Mouse (Mus musculus): ENCODE results near the gene Tgfbi. TPM values are rescaled to one million over a fixed set of nuclear protein-coding genes. Genes with fewer than 3 reads are reported as not detected.

Tgfbi gene
- polyA plus RNA-seq, 1 experiment from 2014 or later = 20.2 TPM

GRCm38 (mm10) chr13:56615864-56616263 is 6.5 kb downstream of the Tgfbi start:
- H3K4me3 ChIP-seq (ENCODE audit: low read depth, low read length) = no peak overlapping the region
- ATAC-seq (ENCODE audit: low FRiP score) (no peak), DNase-seq (ENCODE audit: low spot score, missing footprints) (no peak)
- H3K9ac ChIP-seq (ENCODE audit: low read length) = no peak overlapping the region
- no peaks in the 10 kb centered on the region for H3K9me3 ChIP-seq (ENCODE audit: control insufficient read depth, low read length)
- peaks cover 14% of the 10 kb centered on the region for H3K4me1 ChIP-seq (ENCODE audit: control insufficient read depth, insufficient read depth, low read length)
- WGBS = 75% methylated on average over 9 of the region's 9 CpGs
- H3K4me2 ChIP-seq = no peak overlapping the region
- H3K27ac ChIP-seq (ENCODE audit: low read depth, low read length) = no peak overlapping the region
- H3K36me3 ChIP-seq (ENCODE audit: control insufficient read depth, insufficient read depth, low read length) = no peaks in the 10 kb centered on the region
- peaks cover 9% of the 10 kb centered on the region for H3K27me3 ChIP-seq (ENCODE audit: control insufficient read depth, insufficient read depth, low read length)

DNA sequence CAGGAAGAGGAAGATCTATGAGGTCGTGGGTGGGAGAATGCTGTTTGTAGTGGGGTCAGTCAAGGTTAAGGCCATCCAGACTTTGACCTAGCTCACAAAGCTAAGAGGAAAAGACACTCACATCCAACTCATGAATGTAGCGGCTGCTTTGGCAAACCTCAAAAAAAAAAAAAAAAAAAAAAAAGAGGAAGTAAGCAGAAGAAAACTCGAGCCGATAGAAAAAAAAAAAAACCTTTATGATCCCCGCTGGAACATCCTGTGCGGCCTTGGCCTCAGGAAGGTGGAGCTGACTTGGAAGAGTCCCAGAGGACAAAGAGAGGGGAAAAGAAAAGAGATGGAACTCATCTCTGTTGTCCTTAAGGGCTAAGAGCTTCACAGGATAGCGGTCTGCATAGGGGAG is 7.1 kb downstream of the Tgfbi start:
- Histone ChIP-seq H3K27ac (ENCODE audit: low read depth, low read length) (no peak overlapping the region), H3K36me3 (ENCODE audit: control insufficient read depth, insufficient read depth, low read length) (no peaks in the 10 kb centered on the region), H3K9me3 (ENCODE audit: control insufficient read depth, low read length) (no peaks in the 10 kb centered on the region), H3K27me3 (ENCODE audit: control insufficient read depth, insufficient read depth, low read length) (peaks cover 7% of the 10 kb centered on the region), H3K4me2 (no peak overlapping the region), H3K4me3 (ENCODE audit: low read depth, low read length) (no peak overlapping the region), H3K9ac (ENCODE audit: low read length) (no peak overlapping the region), H3K4me1 (ENCODE audit: control insufficient read depth, insufficient read depth, low read length) (peaks cover 14% of the 10 kb centered on the region)
- 76% methylated on average over 7 of the region's 7 CpGs for WGBS
- ATAC-seq (ENCODE audit: low FRiP score) = no peak
- no peak for DNase-seq (ENCODE audit: low spot score, missing footprints)

DNA sequence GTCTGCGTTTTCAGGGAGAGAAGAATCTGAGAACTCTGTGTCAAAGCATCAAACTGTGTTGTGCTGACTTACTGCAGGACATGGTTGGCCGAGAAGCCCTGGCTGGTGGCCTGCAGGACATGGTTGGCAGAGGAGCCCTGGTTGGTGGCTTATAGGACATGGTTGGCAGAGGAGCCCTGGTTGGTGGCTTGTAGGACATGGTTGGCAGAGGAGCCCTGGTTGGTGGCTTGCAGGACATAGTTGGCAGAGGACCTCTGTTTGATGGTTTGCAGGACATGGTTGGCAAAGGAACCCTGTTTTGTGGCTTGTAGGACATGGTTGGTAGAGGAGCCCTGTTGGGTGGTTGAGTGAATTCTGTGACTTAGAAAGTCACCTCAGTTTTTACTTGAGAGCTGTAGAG is 7.9 kb downstream of the Tgfbi start:
- H3K4me1 ChIP-seq (ENCODE audit: control insufficient read depth, insufficient read depth, low read length) = peaks cover 11% of the 10 kb centered on the region
- DNase-seq (ENCODE audit: low spot score, missing footprints) (no peak), ATAC-seq (ENCODE audit: low FRiP score) (no peak)
- no peak overlapping the region for H3K4me3 ChIP-seq (ENCODE audit: low read depth, low read length)
- H3K27me3 ChIP-seq (ENCODE audit: control insufficient read depth, insufficient read depth, low read length) = peaks cover 3% of the 10 kb centered on the region; the same call in 1 of the 2 replicates
- no peak overlapping the region for H3K27ac ChIP-seq (ENCODE audit: low read depth, low read length)
- WGBS = 83% methylated on average over 2 of the region's 2 CpGs
- H3K36me3 ChIP-seq (ENCODE audit: control insufficient read depth, insufficient read depth, low read length) = no peaks in the 10 kb centered on the region
- no peak overlapping the region for H3K9ac ChIP-seq (ENCODE audit: low read length)
- H3K4me2 ChIP-seq = no peak overlapping the region
- no peaks in the 10 kb centered on the region for H3K9me3 ChIP-seq (ENCODE audit: control insufficient read depth, low read length)

DNA sequence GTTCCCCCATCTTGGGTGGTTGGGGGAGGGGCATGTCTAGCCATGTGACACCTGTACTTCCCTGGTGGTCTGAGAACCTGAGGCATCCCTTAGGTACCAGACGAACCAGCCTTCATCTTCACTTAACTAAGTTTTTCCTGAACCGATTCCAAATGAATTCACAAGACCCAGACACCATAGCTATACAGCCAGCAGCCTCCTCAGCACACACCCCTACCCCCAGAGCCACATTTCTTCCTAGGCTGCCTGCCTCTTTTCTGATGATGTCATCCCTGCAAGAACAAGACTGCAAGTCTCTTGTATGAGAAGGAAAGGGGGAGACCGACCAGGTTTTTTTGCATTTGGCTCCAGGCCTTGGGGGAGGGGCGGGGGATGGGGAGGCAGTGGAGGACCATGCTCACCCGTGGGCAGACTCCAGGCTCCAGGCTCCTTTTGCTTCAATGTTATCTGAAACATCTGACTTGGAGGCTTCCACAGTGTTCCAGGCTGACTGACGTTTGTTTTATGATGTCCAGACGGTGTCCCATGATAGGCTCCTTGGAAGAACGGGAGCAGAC is 13.0 kb downstream of the Tgfbi start:
- H3K4me2 ChIP-seq = no peak overlapping the region
- 70% methylated on average over 8 of the region's 8 CpGs for WGBS

DNA sequence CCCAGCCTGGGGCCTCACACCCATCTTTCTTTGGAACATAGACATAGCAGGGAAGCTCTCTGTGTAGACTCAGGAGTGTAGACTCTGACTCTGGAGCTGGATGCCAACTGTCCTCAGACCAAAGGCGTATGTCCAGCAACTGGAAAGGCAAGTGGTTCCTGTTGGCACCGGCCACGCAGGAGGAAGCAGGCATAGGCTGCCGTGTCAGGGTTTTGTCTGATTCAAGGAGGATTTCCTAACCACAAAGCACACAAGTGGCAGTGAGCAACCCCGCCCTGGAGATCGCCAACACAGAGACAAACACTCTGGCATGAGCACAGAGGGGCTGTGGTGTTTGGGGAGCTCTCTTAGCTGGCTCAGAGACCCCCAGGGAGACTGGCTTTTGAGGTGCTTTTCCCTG is 17.2 kb downstream of the Tgfbi start:
- H3K27ac ChIP-seq (ENCODE audit: low read depth, low read length) = no peak overlapping the region
- no peaks in the 10 kb centered on the region for H3K27me3 ChIP-seq (ENCODE audit: control insufficient read depth, insufficient read depth, low read length)
- no peak for ATAC-seq (ENCODE audit: low FRiP score)
- no peak overlapping the region for H3K9ac ChIP-seq (ENCODE audit: low read length)
- DNase-seq (ENCODE audit: low spot score, missing footprints) = no peak
- no peak overlapping the region for H3K4me2 ChIP-seq
- WGBS = 78% methylated on average over 6 of the region's 6 CpGs
- H3K4me3 ChIP-seq (ENCODE audit: low read depth, low read length) = no peak overlapping the region
- H3K9me3 ChIP-seq (ENCODE audit: control insufficient read depth, low read length) = no peaks in the 10 kb centered on the region
- H3K4me1 ChIP-seq (ENCODE audit: control insufficient read depth, insufficient read depth, low read length) = peaks cover 5% of the 10 kb centered on the region; the same call in 1 of the 2 replicates
- H3K36me3 ChIP-seq (ENCODE audit: control insufficient read depth, insufficient read depth, low read length) = no peaks in the 10 kb centered on the region

More for the DNA sequence above, 13.0 kb downstream of the Tgfbi start:
- H3K36me3 ChIP-seq (ENCODE audit: control insufficient read depth, insufficient read depth, low read length) = no peaks in the 10 kb centered on the region
- H3K9me3 ChIP-seq (ENCODE audit: control insufficient read depth, low read length) = no peaks in the 10 kb centered on the region
- no peak overlapping the region for H3K9ac ChIP-seq (ENCODE audit: low read length)
- no peak for ATAC-seq (ENCODE audit: low FRiP score)
- DNase-seq (ENCODE audit: low spot score, missing footprints) = no peak
- no peaks in the 10 kb centered on the region for H3K27me3 ChIP-seq (ENCODE audit: control insufficient read depth, insufficient read depth, low read length)
- H3K4me3 ChIP-seq (ENCODE audit: low read depth, low read length) = no peak overlapping the region
- no peak overlapping the region for H3K27ac ChIP-seq (ENCODE audit: low read depth, low read length)
- H3K4me1 ChIP-seq (ENCODE audit: control insufficient read depth, insufficient read depth, low read length) = peaks cover 5% of the 10 kb centered on the region; the same call in 1 of the 2 replicates

- Histone ChIP-seq H3K9ac (ENCODE audit: low read length) (no peak overlapping the region), H3K27me3 (ENCODE audit: control insufficient read depth, insufficient read depth, low read length) (no peaks in the 10 kb centered on the region), H3K9me3 (ENCODE audit: control insufficient read depth, low read length) (no peaks in the 10 kb centered on the region), H3K4me1 (ENCODE audit: control insufficient read depth, insufficient read depth, low read length) (no peaks in the 10 kb centered on the region), H3K4me2 (no peak overlapping the region), H3K4me3 (ENCODE audit: low read depth, low read length) (no peak overlapping the region), H3K27ac (ENCODE audit: low read depth, low read length) (no peak overlapping the region), H3K36me3 (ENCODE audit: control insufficient read depth, insufficient read depth, low read length) (no peaks in the 10 kb centered on the region)
- ATAC-seq (ENCODE audit: low FRiP score) (no peak), DNase-seq (ENCODE audit: low spot score, missing footprints) (no peak)
- 84% methylated on average over 4 of the region's 4 CpGs for WGBS
These were observed 20.8 kb downstream of the Tgfbi start for GRCm38 (mm10) chr13:56630081-56630480.

DNA sequence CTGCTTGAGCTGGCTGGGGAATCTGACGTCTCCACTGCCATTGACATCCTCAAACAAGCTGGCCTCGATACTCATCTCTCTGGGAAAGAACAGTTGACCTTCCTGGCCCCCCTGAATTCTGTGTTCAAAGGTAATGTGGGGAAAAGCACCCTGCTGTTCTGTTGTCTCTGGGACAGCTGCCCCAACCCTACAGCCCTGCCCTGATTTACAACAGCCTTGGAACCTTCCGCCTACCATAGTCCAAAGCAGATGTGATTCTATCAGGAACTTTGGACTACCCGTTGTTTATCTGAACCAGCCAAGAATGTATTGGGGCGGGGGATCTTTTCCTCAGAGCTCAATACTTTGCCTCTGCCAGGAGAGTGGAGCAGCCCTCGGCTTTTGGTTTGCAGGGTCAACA is 21.2 kb downstream of the Tgfbi start:
- 67% methylated on average over 6 of the region's 6 CpGs for WGBS

DNA sequence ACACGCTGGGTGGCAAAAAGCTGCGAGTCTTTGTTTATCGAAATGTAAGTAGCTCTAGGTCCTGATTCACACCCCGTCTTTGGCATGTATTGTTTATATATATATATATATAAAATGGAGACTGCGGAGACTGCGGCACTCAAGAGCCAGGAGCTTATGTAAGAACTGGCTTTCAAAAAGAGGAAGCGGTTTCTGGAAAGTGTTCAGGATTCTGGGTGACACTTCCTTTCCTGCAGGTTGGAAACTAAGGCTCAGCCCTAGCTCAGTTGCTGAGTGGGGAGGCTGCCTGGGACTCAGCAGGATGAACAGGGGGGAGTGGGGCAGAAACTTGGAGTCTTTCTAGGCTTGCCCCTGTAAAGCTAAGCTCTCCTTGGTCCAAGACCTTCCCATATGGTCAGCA is 22.0 kb downstream of the Tgfbi start:
- H3K27me3 ChIP-seq (ENCODE audit: control insufficient read depth, insufficient read depth, low read length) = no peaks in the 10 kb centered on the region
- DNase-seq (ENCODE audit: low spot score, missing footprints) (no peak), ATAC-seq (ENCODE audit: low FRiP score) (no peak)
- no peaks in the 10 kb centered on the region for H3K36me3 ChIP-seq (ENCODE audit: control insufficient read depth, insufficient read depth, low read length)
- H3K27ac ChIP-seq (ENCODE audit: low read depth, low read length) = no peak overlapping the region
- H3K4me2 ChIP-seq = no peak overlapping the region
- no peaks in the 10 kb centered on the region for H3K4me1 ChIP-seq (ENCODE audit: control insufficient read depth, insufficient read depth, low read length)
- H3K9ac ChIP-seq (ENCODE audit: low read length) = no peak overlapping the region
- no peak overlapping the region for H3K4me3 ChIP-seq (ENCODE audit: low read depth, low read length)
- H3K9me3 ChIP-seq (ENCODE audit: control insufficient read depth, low read length) = no peaks in the 10 kb centered on the region
- 92% methylated on average over 7 of the region's 7 CpGs for WGBS

More for the DNA sequence above, 21.2 kb downstream of the Tgfbi start:
- no peaks in the 10 kb centered on the region for H3K36me3 ChIP-seq (ENCODE audit: control insufficient read depth, insufficient read depth, low read length)
- no peak overlapping the region for H3K27ac ChIP-seq (ENCODE audit: low read depth, low read length)
- H3K4me3 ChIP-seq (ENCODE audit: low read depth, low read length) = no peak overlapping the region
- ATAC-seq (ENCODE audit: low FRiP score) (no peak), DNase-seq (ENCODE audit: low spot score, missing footprints) (no peak)
- H3K4me1 ChIP-seq (ENCODE audit: control insufficient read depth, insufficient read depth, low read length) = no peaks in the 10 kb centered on the region
- H3K4me2 ChIP-seq = no peak overlapping the region
- H3K27me3 ChIP-seq (ENCODE audit: control insufficient read depth, insufficient read depth, low read length) = no peaks in the 10 kb centered on the region
- no peak overlapping the region for H3K9ac ChIP-seq (ENCODE audit: low read length)
- no peaks in the 10 kb centered on the region for H3K9me3 ChIP-seq (ENCODE audit: control insufficient read depth, low read length)

GRCm38 (mm10) chr13:56634139-56634615 is 24.9 kb downstream of the Tgfbi start:
- 37% methylated on average over 7 of the region's 7 CpGs for WGBS
- H3K27ac ChIP-seq (ENCODE audit: low read depth, low read length) = no peak overlapping the region
- H3K9ac ChIP-seq (ENCODE audit: low read length) = no peak overlapping the region
- H3K36me3 ChIP-seq (ENCODE audit: control insufficient read depth, insufficient read depth, low read length) = no peaks in the 10 kb centered on the region
- H3K9me3 ChIP-seq (ENCODE audit: control insufficient read depth, low read length) = no peaks in the 10 kb centered on the region
- H3K27me3 ChIP-seq (ENCODE audit: control insufficient read depth, insufficient read depth, low read length) = no peaks in the 10 kb centered on the region
- no peak overlapping the region for H3K4me3 ChIP-seq (ENCODE audit: low read depth, low read length)
- no peak overlapping the region for H3K4me2 ChIP-seq
- DNase-seq (ENCODE audit: low spot score, missing footprints) (no peak), ATAC-seq (ENCODE audit: low FRiP score) (no peak)
- H3K4me1 ChIP-seq (ENCODE audit: control insufficient read depth, insufficient read depth, low read length) = no peaks in the 10 kb centered on the region
